Mouse (Mus musculus) heart, postnatal 0 days (tissue): ENCODE measurements around the gene Tab2. TPM values are rescaled to one million over a fixed set of nuclear protein-coding genes. Genes with fewer than 3 reads are reported as not detected.

Source experiments
- ATAC-seq: fragments of 200-750 bp; cut with Nextera tagmentation; 2 replicates; pipeline ENCODE4 v1.8.0; 2017; ENCODE audit warnings: low read depth, moderate number of reproducible peaks, moderate library complexity; ENCODE audit not compliant: insufficient read depth
- DNase-seq: peaks from one replicate; pipeline ENCODE4 v3.0.0-alpha.2; 2016; ENCODE audit warnings: low spot score
- H3K27ac ChIP-seq: fragments of 300-500 bp; sonication (generic); 2 replicates; pipeline ENCODE4 v1.5.1; 2014; ENCODE audit warnings: low read depth, mild to moderate bottlenecking
- H3K27me3 ChIP-seq: fragments of 300-500 bp; sonication (generic); 2 replicates; pipeline ENCODE4 v1.6.1; 2014; ENCODE audit warnings: low read length, mixed read lengths; ENCODE audit not compliant: control insufficient read depth, insufficient read depth
- H3K36me3 ChIP-seq: fragments of 300-500 bp; sonication (generic); replicated peaks from 2 replicates; pipeline ENCODE4 v1.6.1; 2014; ENCODE audit warnings: low read length, mixed read lengths; ENCODE audit not compliant: control insufficient read depth, insufficient read depth
- H3K4me1 ChIP-seq: fragments of 300-500 bp; sonication (generic); 2 replicates; pipeline ENCODE4 v1.6.1; 2014; ENCODE audit warnings: antibody characterized with exemption; ENCODE audit not compliant: control insufficient read depth, insufficient read depth
- H3K4me2 ChIP-seq: fragments of 300-500 bp; sonication (generic); 2 replicates; pipeline ENCODE4 v1.6.1; 2014; ENCODE audit warnings: low read depth, mild to moderate bottlenecking, low read length, moderate library complexity
- H3K4me3 ChIP-seq: fragments of 300-500 bp; sonication (generic); 2 replicates; pipeline ENCODE4 v1.5.1; 2014; ENCODE audit warnings: low read depth, low read length
- H3K9ac ChIP-seq: fragments of 300-500 bp; sonication (generic); replicated peaks from 2 replicates; pipeline ENCODE4 v1.6.1; 2014; ENCODE audit warnings: low read depth, low read length, mixed read lengths
- H3K9me3 ChIP-seq: fragments of 300-500 bp; sonication (generic); replicated peaks from 2 replicates; pipeline ENCODE4 v1.6.1; 2016; ENCODE audit warnings: low read length; ENCODE audit not compliant: control insufficient read depth
- CTCF ChIP-seq: IDR thresholded peaks from 2 replicates; pipeline ENCODE4 v1.5.1; 2016; ENCODE audit warnings: antibody characterized with exemption, control low read depth, low read depth
- EP300 ChIP-seq: IDR thresholded peaks from 2 replicates; pipeline ENCODE4 v1.6.1; 2016; ENCODE audit warnings: antibody characterized with exemption, low read depth
- WGBS: fragments of 180-500 bp; shearing (Covaris S2); extraction: QIAGEN DNeasy Blood & Tissue Kit; methylation state at CpG from one replicate; pipeline ENCODE4 v1.1.7; 2014; 5-methylcytosine and 5-hydroxymethylcytosine counted together
- polyA plus RNA-seq: library from polyadenylated mRNA; unstranded; fragments of >200 nt; fragmentation: Nextera tagmentation; extraction: Ambion mirVana; gene quantifications from 2 replicates; pipeline ENCODE4 v1.2.1, GENCODE M21; 2015
- total RNA-seq: library from RNA; depleted of rRNA; stranded (reverse); fragments of >200 nt; gene quantifications from 2 replicates; pipeline ENCODE4 v1.2.3, GENCODE M21; 2014; ENCODE audit warnings: low replicate concordance

Tab2 gene
- total and polyA plus RNA-seq, 2 experiments from 2014 or later, result 14.3 to 71.6 TPM

DNA sequence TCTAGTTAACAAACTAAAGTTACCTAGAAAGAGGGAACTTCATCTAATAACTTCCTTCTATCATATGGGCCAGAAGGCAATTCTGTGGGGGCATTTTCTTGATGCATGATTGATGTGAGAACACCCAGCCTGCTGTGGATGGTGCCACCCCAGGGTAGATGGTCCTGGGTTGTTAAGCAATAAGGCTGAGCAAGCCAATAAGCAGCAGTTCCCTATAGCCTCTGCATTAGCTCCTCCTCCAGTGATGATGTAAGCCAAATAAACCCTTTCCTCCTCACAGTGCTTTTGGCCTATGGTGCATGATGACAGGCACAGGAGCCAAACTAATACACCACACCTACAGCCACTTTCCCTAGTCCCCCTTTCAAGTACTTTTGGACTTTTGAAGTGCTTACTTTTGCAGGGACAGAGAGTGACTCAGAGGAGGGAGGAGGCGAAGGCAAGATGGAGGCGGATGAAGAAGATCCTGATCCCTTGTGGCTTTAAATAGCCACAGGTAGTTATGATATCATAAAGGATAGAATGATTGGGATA, 12.8 kb upstream of the Tab2 start:
- ATAC-seq, result no peak
- 95% methylated on average over 2 of the region's 2 CpGs for WGBS

DNA sequence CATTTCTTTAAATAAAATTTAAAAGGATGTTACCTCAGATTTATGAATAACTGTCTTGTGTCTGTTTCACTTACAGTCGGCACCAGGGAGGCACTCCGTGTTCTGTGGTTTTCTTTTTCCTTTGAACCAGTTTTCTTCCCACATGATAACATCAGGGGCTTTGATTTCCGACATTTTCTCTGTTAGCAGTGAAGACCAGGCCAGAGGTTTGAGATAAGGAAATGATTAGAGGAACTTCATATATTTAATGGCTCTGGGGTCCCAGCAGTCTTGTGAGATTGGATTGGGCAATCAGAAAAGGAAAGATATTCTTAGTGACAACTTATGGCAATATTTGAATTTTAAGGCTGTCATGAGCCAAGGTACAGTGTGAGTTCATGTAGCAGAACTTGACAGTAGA, 11.1 kb upstream of the Tab2 start:
- Histone ChIP-seq H3K36me3 (no peaks in the 10 kb centered on the region), H3K27ac (no peak overlapping the region), H3K9me3 (no peaks in the 10 kb centered on the region), H3K9ac (no peak overlapping the region), H3K27me3 (no peaks in the 10 kb centered on the region), H3K4me2 (no peak overlapping the region), H3K4me1 (no peaks in the 10 kb centered on the region), H3K4me3 (no peak overlapping the region)
- 49% methylated on average over 3 of the region's 3 CpGs for WGBS
- ATAC-seq (no peak), DNase-seq (no peak)
- no peak for TF ChIP-seq EP300
- TF ChIP-seq CTCF, result no peak

More for the DNA sequence above, 12.8 kb upstream of the Tab2 start:
- Histone ChIP-seq H3K9me3 (no peaks in the 10 kb centered on the region), H3K4me3 (no peak overlapping the region), H3K27me3 (no peaks in the 10 kb centered on the region), H3K36me3 (no peaks in the 10 kb centered on the region), H3K9ac (no peak overlapping the region), H3K4me2 (no peak overlapping the region), H3K4me1 (no peaks in the 10 kb centered on the region), H3K27ac (no peak overlapping the region)
- DNase-seq, result no peak
- TF ChIP-seq EP300, result no peak
- TF ChIP-seq CTCF, result no peak

DNA sequence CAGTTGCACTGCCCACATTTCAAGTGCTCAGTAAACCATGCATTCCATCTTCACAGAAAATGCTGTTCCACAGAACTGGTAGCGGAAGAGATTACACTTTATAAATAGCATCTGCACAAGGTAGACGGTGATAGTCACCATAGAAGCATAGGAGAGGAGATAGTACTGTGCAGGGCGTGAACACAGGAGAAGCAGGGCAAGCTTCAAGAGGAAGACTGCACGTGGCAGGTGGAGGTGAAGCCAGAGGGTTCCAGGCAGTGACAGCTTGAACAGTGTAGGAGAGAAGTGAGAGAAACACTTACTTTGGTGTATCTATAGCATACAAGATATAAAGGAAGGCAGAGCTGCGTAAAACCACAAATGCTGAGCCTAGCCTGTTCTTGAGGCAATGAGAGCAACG, 3.0 kb upstream of the Tab2 start:
- DNase-seq (peak; percentile 51), ATAC-seq (no peak)
- Histone ChIP-seq H3K27me3 (no peaks in the 10 kb centered on the region), H3K4me2 (0 out of 2 replicates have a peak overlapping the region, but pooled peaks have one; percentile 12), H3K27ac (peak overlapping the region; percentile 46; the same call in 1 of the 2 replicates), H3K4me3 (no peak overlapping the region), H3K9ac (no peak overlapping the region), H3K4me1 (peaks cover 20% of the 10 kb centered on the region; the same call in 1 of the 2 replicates), H3K36me3 (no peaks in the 10 kb centered on the region), H3K9me3 (no peaks in the 10 kb centered on the region)
- 29% methylated on average over 6 of the region's 6 CpGs for WGBS
- TF ChIP-seq EP300 (no peak), CTCF (no peak)

DNA sequence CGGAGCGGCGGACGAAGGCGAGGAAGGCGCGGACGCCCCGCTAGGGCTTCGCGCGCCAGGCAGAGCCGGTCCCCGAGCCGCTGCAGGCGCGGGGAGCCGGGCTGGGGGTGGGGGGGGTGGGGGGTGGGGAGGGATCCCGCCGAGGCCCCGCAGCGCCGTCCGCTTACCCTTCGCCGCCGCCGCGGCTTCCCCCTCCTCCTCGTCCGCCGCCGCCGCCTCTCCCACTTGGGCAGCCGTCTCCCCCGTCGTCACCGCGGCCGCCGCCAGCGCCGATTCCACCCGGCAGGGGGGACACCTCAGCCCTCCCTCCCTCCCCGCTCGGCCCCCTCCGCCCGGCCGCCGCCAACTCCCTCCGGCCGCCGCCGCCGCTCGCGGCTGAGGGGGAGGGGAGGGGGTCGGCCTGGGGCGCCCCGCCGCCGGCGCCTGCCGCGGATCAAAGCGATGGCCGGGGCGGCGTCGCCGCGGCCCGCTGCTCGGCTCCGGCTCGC, 352 bp downstream of the Tab2 start:
- H3K9me3 ChIP-seq, result no peaks in the 10 kb centered on the region
- WGBS, result 0% methylated on average over 7 of the region's 76 CpGs
- peak overlapping the region; percentile 100 for H3K27ac ChIP-seq
- DNase-seq, result peak; percentile 33
- H3K27me3 ChIP-seq, result no peaks in the 10 kb centered on the region
- TF ChIP-seq CTCF (no peak), EP300 (no peak)
- no peaks in the 10 kb centered on the region for H3K36me3 ChIP-seq
- ATAC-seq, result peak; percentile 47
- peak overlapping the region; percentile 98 for H3K9ac ChIP-seq
- H3K4me3 ChIP-seq, result peak overlapping the region; percentile 94
- H3K4me2 ChIP-seq, result peak overlapping the region; percentile 74
- H3K4me1 ChIP-seq, result peaks cover 39% of the 10 kb centered on the region

DNA sequence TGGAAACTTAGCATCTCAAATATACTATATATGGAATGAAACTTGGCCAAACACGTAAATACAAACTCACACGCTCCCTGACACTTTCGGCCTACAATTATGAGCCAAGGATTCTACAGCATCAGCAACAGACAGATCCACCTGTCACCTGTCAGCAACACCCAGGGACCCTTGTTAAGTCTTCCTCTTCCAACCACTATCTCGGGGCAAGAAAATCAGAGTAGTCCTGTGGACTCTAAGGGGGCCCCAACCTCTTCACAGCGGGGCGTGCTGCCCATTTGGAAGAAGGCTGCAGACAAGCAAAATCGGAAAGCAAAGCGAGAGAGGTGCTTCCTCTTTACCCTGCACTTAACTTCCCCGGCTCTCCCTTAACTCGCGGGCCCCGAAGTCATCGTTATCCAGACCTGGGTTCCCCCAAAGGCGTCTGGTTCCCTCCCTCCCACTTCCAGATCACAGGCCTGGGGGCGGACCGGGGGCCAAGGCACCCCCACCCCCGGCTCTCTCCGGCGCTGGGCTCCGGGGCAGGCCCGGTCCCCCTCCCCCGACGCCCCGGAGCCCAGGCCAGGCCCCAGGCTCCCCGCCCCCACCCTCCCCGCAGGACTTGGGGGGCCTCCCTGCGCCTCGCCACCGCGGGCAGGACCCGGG, 919 bp downstream of the Tab2 start:
- no peaks in the 10 kb centered on the region for H3K36me3 ChIP-seq
- peaks cover 41% of the 10 kb centered on the region for H3K4me1 ChIP-seq
- peak overlapping the region; percentile 100 for H3K27ac ChIP-seq
- WGBS, result under 1% methylated on average over 25 of the region's 31 CpGs
- H3K9ac ChIP-seq, result peak overlapping the region; percentile 98
- H3K9me3 ChIP-seq, result no peaks in the 10 kb centered on the region
- no peaks in the 10 kb centered on the region for H3K27me3 ChIP-seq
- no peak; the same call in 1 of the 2 replicates for ATAC-seq
- peak overlapping the region; percentile 74 for H3K4me2 ChIP-seq
- peak; percentile 60 for DNase-seq
- TF ChIP-seq CTCF (no peak), EP300 (no peak)
- peak overlapping the region; percentile 94 for H3K4me3 ChIP-seq

DNA sequence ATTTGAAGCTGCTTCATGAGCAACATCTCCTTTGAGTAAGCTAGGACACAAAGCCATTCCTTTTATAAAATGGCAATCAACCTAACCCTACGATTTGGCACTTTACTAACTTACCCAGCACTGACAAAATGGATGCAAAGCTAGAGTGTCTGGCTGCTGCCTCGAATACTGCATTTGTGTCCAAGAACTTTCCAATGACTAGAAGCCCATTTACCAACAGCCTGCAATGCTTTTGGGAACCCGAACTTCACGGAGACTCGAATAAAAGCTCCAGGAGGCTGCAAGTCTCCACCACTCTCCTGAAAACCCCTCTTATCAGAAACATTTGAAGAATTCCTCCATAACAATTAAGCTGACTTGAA, 1.4 kb downstream of the Tab2 start:
- DNase-seq, result peak; percentile 30
- peaks cover 41% of the 10 kb centered on the region for H3K4me1 ChIP-seq
- 0% methylated on average over 5 of the region's 5 CpGs for WGBS
- H3K27me3 ChIP-seq, result no peaks in the 10 kb centered on the region
- H3K27ac ChIP-seq, result peak overlapping the region; percentile 100
- no peak for TF ChIP-seq CTCF
- no peak for TF ChIP-seq EP300
- no peaks in the 10 kb centered on the region for H3K9me3 ChIP-seq
- H3K4me3 ChIP-seq, result peak overlapping the region; percentile 94
- peak overlapping the region; percentile 74 for H3K4me2 ChIP-seq
- ATAC-seq, result no peak
- no peaks in the 10 kb centered on the region for H3K36me3 ChIP-seq
- peak overlapping the region; percentile 98 for H3K9ac ChIP-seq
